Mouse (Mus musculus): Measurements from ENCODE around the gene Kdm7a. TPM values are rescaled to one million over a fixed set of nuclear protein-coding genes. Genes with fewer than 3 reads are reported as not detected.

Gene Kdm7a
- total RNA-seq (2021), result 10 to 100 TPM; 16.7 to 17.1 TPM
- long read RNA-seq, experiment 1, partial matches to known transcripts, result 1 of 6 reads
- long read RNA-seq, experiment 1, other reads (novel, unspliced or antisense), result 5 of 6 reads
- long read RNA-seq, experiment 2, full-length matches to known transcripts, result 1 of 6 reads
- long read RNA-seq, experiment 2, partial matches to known transcripts, result 1 of 6 reads
- long read RNA-seq, experiment 2, other reads (novel, unspliced or antisense), result 4 of 6 reads

GRCm38 (mm10) chr6:39206581-39207461 lies at the start of gene Kdm7a:
TSS of gene Kdm7a (minus strand) at chr6:39206789.
- DNase-seq, result peak; percentile 92

GRCm38 (mm10) chr6:39255271-39255670 lies 48.7 kb upstream of the Kdm7a start:
- no peak for DNase-seq

GRCm38 (mm10) chr6:39250055-39250454 lies 43.5 kb upstream of the Kdm7a start:
- DNase-seq, result no peak

- no peak for DNase-seq
Observed at GRCm38 (mm10) chr6:39249176-39249770, 42.7 kb upstream of the Kdm7a start.

- peak; percentile 80 for DNase-seq
Observed at GRCm38 (mm10) chr6:39244066-39244465, 37.5 kb upstream of the Kdm7a start.

GRCm38 (mm10) chr6:39243511-39243961 lies 36.9 kb upstream of the Kdm7a start:
- DNase-seq, result no peak

- DNase-seq, result peak; percentile 84
Observed at GRCm38 (mm10) chr6:39242718-39243471, 36.3 kb upstream of the Kdm7a start.

- peak; percentile 71 for DNase-seq
Observed at GRCm38 (mm10) chr6:39241421-39241891, 34.9 kb upstream of the Kdm7a start.

GRCm38 (mm10) chr6:39240956-39241355 lies 34.4 kb upstream of the Kdm7a start:
- DNase-seq, result no peak

- DNase-seq, result no peak
Observed at GRCm38 (mm10) chr6:39237887-39238286, 31.3 kb upstream of the Kdm7a start.

GRCm38 (mm10) chr6:39232617-39233016 lies 26.0 kb upstream of the Kdm7a start:
- DNase-seq, result no peak

- DNase-seq, result no peak
Observed at GRCm38 (mm10) chr6:39230664-39231063, 24.1 kb upstream of the Kdm7a start.

- DNase-seq, result no peak
Observed at GRCm38 (mm10) chr6:39226610-39226955, 20.0 kb upstream of the Kdm7a start.

- no peak for DNase-seq
Observed at GRCm38 (mm10) chr6:39225876-39226609, 19.5 kb upstream of the Kdm7a start.

GRCm38 (mm10) chr6:39223328-39223885 lies 16.8 kb upstream of the Kdm7a start:
- DNase-seq, result no peak

- DNase-seq, result no peak
Observed at GRCm38 (mm10) chr6:39222487-39222886, 15.9 kb upstream of the Kdm7a start.

GRCm38 (mm10) chr6:39217961-39218360 lies 11.4 kb upstream of the Kdm7a start:
- no peak for DNase-seq

- no peak for DNase-seq
Observed at GRCm38 (mm10) chr6:39217138-39217537, 10.5 kb upstream of the Kdm7a start.

GRCm38 (mm10) chr6:39214949-39215606 lies 8.5 kb upstream of the Kdm7a start:
- DNase-seq, result no peak

- DNase-seq, result no peak
Observed at GRCm38 (mm10) chr6:39209677-39210076, 3.1 kb upstream of the Kdm7a start.

- DNase-seq, result no peak
Observed at GRCm38 (mm10) chr6:39208181-39208580, 1.6 kb upstream of the Kdm7a start.
